Mouse (Mus musculus) heart, embryonic 13.5 days (tissue): Measurements from ENCODE around the gene Ndufa11. TPM values are rescaled to one million over a fixed set of nuclear protein-coding genes. Genes with fewer than 3 reads are reported as not detected.

Experiments
- ATAC-seq: fragments of 200-750 bp; cut with Nextera tagmentation; 2 replicates; pipeline ENCODE4 v1.8.0; 2017; ENCODE audit warnings: moderate TSS enrichment; ENCODE audit not compliant: insufficient number of reproducible peaks, low FRiP score, low TSS enrichment; ENCODE audit errors: extremely low read depth
- H3K27ac ChIP-seq: fragments of 300-500 bp; sonication (generic); replicated peaks from 2 replicates; pipeline ENCODE4 v1.5.1; 2015; ENCODE audit warnings: moderate library complexity, mild to moderate bottlenecking, inconsistent platforms
- H3K27me3 ChIP-seq: fragments of 300-500 bp; sonication (generic); replicated peaks from 2 replicates; pipeline ENCODE4 v1.6.1; 2015; ENCODE audit warnings: mild to moderate bottlenecking, inconsistent platforms
- H3K36me3 ChIP-seq: fragments of 300-500 bp; sonication (generic); 2 replicates; pipeline ENCODE4 v1.6.1; 2015; ENCODE audit warnings: mild to moderate bottlenecking, inconsistent platforms
- H3K4me1 ChIP-seq: fragments of 300-500 bp; sonication (generic); 2 replicates; pipeline ENCODE4 v1.6.1; 2015; ENCODE audit warnings: inconsistent platforms
- H3K4me2 ChIP-seq: fragments of 300-500 bp; sonication (generic); 2 replicates; pipeline ENCODE4 v1.6.1; 2015; ENCODE audit warnings: inconsistent platforms, mild to moderate bottlenecking, moderate library complexity
- H3K4me3 ChIP-seq: fragments of 300-500 bp; sonication (generic); 2 replicates; pipeline ENCODE4 v1.5.1; 2015; ENCODE audit warnings: moderate library complexity, mild to moderate bottlenecking, inconsistent platforms
- H3K9ac ChIP-seq: fragments of 300-500 bp; sonication (generic); 2 replicates; pipeline ENCODE4 v1.6.1; 2015; ENCODE audit warnings: inconsistent platforms, mild to moderate bottlenecking, moderate library complexity
- H3K9me3 ChIP-seq: fragments of 300-500 bp; sonication (generic); 2 replicates; pipeline ENCODE4 v1.6.1; 2016; ENCODE audit warnings: inconsistent platforms
- WGBS: fragments of 180-500 bp; shearing (Covaris S2); methylation state at CpG from one replicate; pipeline ENCODE4 v1.1.7; 2015; ENCODE audit warnings: mixed read lengths; 5-methylcytosine and 5-hydroxymethylcytosine counted together
- polyA plus RNA-seq: library from polyadenylated mRNA; unstranded; fragments of >200 nt; fragmentation: Nextera tagmentation; extraction: Ambion mirVana; gene quantifications from 2 replicates; pipeline ENCODE4 v1.2.1, GENCODE M21; 2015

Ndufa11 gene
- polyA plus RNA-seq, 1 experiment from 2014 or later: 783 TPM

DNA sequence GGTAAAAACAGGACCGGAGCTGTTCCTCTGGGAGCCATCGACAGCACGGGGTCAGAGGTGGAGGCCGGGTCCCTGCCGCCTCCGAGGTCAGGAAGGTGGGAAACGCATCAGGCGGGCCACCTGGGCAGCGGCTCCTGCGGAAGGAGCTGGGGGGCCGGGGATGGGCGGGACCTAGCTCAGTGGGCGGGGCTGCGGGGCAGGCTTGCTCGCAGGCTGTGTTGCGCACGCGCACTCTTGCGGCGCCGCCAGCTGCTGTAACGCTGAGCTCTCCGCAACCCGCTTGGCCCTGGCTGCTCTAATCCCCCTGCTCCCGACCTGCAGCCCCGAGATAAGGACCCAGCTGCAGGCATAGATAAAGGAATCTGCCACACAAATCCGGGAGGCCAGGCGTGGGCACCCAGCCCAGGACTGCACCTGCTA lies 44.4 kb downstream of the Ndufa11 start:
- Histone ChIP-seq H3K4me1 (peaks cover 45% of the 10 kb centered on the region), H3K4me2 (peak overlapping the region; percentile 92), H3K9me3 (peaks cover 8% of the 10 kb centered on the region; the same call in 1 of the 2 replicates), H3K9ac (peak overlapping the region; percentile 80), H3K27me3 (peaks cover 33% of the 10 kb centered on the region), H3K27ac (peak overlapping the region; percentile 90), H3K4me3 (peak overlapping the region; percentile 58), H3K36me3 (peaks cover 8% of the 10 kb centered on the region)
- WGBS: 1% methylated on average over 28 of the region's 28 CpGs
- ATAC-seq: peak; percentile 51

DNA sequence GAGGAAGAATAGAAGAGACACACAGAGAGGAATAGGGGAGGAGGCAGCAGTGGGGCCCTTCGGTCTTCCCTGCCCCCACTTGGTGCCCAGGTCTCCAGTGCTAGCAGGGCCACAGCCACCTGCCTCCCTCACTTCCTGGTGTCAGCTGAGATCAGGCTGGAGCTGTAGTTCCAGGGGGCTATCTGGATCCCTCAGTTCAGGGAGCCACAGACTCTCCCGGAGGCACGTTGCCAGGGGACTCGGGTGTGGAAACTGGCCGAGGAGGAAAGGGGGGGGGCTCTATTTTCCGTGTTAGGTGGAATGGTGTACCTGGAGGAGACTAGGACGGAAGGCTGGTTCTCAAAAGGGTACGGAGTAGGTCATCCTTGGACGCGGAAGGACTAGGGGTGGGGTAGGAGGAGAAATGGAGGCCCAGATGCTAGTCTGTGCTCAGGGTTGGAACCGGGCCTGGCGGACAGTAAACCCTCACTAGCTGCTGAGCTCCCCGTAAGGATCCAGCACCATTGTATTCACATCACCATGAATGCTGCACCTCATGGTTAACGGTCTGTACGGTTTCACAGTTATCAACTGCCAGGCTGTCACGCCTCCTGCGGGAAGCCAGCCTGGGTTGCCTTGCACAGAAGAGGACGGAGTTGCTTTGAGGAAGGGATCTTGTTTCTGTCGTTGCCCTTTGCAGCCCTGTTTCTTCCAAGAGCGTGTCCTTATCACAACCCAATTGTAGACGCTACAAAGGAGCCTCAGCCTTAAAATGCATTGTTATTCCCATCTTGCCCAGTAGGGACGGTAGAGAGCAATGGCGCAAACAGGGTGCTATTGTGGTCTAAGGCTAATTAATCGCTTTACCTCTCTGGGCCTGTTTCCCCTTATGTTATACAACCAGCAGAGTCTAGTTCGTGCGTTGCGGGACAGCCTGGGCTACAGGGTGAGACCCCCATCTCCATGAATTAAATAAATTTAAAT lies 45.5 kb downstream of the Ndufa11 start:
- Histone ChIP-seq H3K9ac (peak overlapping the region; percentile 80; the same call in 1 of the 2 replicates), H3K4me3 (no peak overlapping the region; the same call in 1 of the 2 replicates), H3K36me3 (peaks cover 18% of the 10 kb centered on the region), H3K27ac (peak overlapping the region; percentile 90), H3K4me1 (peaks cover 35% of the 10 kb centered on the region), H3K9me3 (peaks cover 5% of the 10 kb centered on the region; the same call in 1 of the 2 replicates), H3K4me2 (peak overlapping the region; percentile 92), H3K27me3 (peaks cover 22% of the 10 kb centered on the region)
- 39% methylated on average over 27 of the region's 27 CpGs for WGBS
- ATAC-seq: no peak

DNA sequence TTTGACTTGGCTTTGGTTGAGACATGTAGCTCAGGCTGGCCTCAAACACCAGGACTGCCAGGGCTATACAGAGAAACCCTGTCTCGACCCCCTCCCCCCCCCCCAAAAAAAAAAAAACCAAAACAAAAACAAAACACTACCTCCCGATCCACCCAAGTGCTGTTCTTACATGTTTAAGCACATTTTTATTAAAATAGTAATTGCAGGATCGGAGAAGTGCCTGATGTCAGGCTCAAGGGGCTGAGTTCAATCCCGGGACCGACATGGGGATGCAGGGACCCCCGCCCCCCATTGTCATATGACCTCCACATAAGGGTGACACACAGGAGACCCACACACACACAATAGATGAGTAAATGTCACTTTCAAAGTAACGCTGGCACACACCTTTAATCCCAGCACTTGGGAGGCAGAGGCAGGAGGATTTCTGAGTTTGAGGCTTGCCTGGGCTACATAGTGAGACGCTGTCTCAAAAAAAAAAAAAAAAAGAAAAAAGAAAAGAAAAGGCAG lies 46.2 kb downstream of the Ndufa11 start:
- Histone ChIP-seq H3K4me2 (peak overlapping the region; percentile 92), H3K36me3 (peaks cover 26% of the 10 kb centered on the region), H3K9me3 (no peaks in the 10 kb centered on the region), H3K4me1 (peaks cover 33% of the 10 kb centered on the region), H3K4me3 (peak overlapping the region; percentile 75), H3K27ac (peak overlapping the region; percentile 96), H3K27me3 (peaks cover 15% of the 10 kb centered on the region; the same call in 1 of the 2 replicates), H3K9ac (peak overlapping the region; percentile 89)
- 66% methylated on average over 8 of the region's 8 CpGs for WGBS
- ATAC-seq: no peak

DNA sequence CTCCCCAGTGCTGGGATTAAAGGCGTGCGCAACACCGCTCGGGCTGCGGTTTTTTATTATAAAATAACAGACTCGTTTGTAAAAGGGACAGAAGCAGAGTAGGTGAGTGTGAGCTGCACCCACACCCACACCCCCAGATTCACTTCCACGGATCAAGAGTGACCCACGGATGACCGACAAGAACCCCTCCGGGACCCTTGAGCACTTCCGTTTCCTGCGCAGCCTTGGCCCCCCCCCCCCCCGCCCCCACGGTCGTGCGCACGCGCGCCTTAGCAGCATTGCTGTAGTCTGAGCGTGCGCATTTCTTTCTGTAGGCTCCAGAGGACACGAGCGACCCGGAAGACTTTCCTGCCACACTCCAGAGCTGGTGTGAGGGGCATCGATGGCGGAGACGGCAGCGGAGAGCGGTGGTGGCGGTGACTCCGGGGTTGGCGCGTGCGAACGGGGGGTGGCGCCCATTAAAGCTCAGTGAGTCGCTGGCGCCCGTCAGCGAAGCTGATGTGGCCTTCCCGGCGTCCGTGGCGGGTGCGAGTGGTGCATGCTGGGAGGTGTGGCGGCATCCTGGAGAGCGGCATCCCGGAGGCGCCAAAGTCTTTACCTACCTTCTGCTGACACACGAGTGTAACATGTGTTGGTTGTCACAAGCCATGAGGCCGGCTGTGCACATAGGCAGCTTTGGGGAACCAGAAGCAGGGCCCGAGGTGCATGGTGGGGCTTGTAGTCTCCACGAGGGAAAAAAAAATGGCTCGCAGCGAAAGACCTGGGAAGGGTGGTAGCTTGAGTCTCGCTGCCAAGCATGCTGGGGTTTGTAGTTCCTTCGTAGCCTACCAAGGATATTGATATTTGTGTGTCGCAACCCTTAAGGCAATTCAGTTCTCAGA lies 47.1 kb downstream of the Ndufa11 start, which contains the start of gene Dus3l:
Gene Dus3l (plus strand): TSS at position 284 of the 881 bp plus-strand sequence.
- peak; percentile 61 for ATAC-seq
- 2% methylated on average over 53 of the region's 58 CpGs for WGBS
- peak within 1 kb of the TSS; percentile 75 for H3K4me3 ChIP-seq
- peak within 1 kb of the TSS; percentile 92 for H3K4me2 ChIP-seq
- H3K27me3 ChIP-seq: peaks cover 8% of the 10 kb centered on the region; the same call in 1 of the 2 replicates
- H3K36me3 ChIP-seq: peaks cover 35% of the 10 kb centered on the region
- H3K27ac ChIP-seq: peak within 1 kb of the TSS; percentile 96
- peaks cover 33% of the 10 kb centered on the region for H3K4me1 ChIP-seq
- peak within 1 kb of the TSS; percentile 89 for H3K9ac ChIP-seq
- H3K9me3 ChIP-seq: no peaks in the 10 kb centered on the region

DNA sequence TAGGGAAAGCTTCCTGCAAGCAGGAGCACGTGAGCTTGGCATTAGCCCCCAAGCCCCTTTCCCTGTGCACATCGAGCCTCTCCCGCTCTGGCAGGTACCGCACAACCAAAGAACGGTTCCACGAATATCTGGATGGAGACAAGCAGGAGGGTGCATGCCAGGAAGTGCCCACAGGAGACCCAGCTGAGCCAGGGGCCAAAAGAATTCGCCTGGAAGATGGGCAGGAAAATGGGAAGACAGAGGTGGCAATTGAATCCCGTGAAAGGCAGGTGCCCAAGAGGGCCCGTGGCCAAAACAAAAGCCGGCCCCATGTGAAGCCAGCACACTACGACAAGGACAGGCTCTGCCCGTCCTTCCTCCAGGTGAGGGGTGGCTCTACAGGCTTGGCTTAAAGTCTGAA lies 47.9 kb downstream of the Ndufa11 start:
- Histone ChIP-seq H3K4me3 (peak overlapping the region; percentile 75), H3K27ac (peak overlapping the region; percentile 96), H3K9me3 (no peaks in the 10 kb centered on the region), H3K36me3 (peaks cover 42% of the 10 kb centered on the region), H3K4me1 (peaks cover 33% of the 10 kb centered on the region), H3K4me2 (peak overlapping the region; percentile 92), H3K27me3 (peaks cover 2% of the 10 kb centered on the region; the same call in 1 of the 2 replicates), H3K9ac (peak overlapping the region; percentile 89)
- ATAC-seq: no peak
- WGBS: 44% methylated on average over 12 of the region's 12 CpGs

DNA sequence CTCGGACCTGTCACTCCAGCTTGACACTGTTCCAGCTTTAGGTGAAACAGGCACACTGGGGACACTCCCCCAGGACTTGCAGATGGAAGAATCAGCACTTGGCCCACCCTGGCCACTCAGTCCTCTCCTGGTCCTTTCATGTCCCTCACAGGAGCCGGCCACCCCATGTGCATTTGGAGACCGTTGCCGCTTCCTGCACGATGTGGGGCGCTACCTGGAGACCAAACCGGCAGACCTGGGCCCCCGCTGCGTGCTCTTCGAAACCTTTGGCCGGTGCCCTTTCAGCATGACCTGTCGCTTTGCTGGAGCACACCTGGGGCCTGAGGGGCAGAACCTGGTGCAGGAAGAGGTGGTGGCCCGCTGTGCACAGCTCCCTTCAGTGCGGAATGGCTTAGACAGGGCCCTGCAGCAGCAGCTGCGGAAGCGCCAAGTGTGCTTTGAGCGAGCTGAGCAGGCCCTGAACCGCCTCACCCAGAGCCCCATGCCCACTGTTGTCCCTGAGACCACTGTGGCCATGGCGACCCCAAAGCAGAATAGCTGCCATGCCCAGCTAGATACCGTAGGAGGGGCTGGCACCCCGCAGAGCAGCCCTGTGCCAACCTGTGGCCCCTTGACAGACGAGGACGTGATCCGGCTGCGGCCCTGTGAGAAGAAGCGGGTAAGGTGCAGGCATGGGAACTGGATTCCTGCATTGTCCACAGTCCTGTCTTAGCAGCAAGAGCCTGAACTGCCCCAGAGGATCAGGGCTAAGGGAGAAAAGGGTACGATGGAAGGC lies 49.3 kb downstream of the Ndufa11 start:
- no peak overlapping the region for H3K27ac ChIP-seq
- WGBS: 92% methylated on average over 27 of the region's 27 CpGs
- no peak for ATAC-seq
- no peak overlapping the region for H3K4me2 ChIP-seq
- peaks cover 53% of the 10 kb centered on the region for H3K36me3 ChIP-seq
- no peak overlapping the region for H3K4me3 ChIP-seq
- no peak overlapping the region for H3K9ac ChIP-seq
- no peaks in the 10 kb centered on the region for H3K9me3 ChIP-seq
- H3K4me1 ChIP-seq: peaks cover 27% of the 10 kb centered on the region
- no peaks in the 10 kb centered on the region for H3K27me3 ChIP-seq

DNA sequence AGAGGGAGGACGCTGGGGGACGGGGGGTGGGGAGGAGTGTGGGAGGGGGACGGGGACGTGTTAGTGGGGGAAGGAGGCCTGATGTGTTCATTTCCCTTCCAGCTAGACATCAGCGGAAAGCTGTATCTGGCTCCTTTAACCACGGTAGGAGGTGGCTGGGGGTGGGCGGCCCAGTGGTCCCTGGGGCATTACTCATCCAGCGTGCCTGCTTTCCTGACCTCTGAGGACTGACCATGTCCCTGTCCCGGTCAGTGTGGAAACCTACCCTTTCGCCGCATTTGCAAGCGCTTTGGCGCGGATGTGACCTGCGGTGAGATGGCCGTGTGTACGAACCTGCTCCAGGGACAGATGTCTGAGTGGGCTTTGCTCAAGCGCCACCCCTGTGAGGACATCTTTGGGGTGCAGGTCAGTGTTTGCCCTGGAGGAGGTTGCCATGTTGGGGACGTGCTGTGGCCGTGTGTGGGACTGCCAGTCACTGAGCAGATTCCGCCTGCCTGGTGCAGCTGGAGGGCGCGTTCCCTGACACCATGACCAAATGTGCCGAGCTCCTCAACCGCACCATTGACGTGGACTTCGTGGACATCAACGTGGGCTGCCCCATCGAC lies 50.1 kb downstream of the Ndufa11 start:
- Histone ChIP-seq H3K4me1 (peaks cover 20% of the 10 kb centered on the region), H3K9ac (no peak overlapping the region), H3K4me3 (no peak overlapping the region), H3K27ac (no peak overlapping the region), H3K36me3 (peaks cover 53% of the 10 kb centered on the region), H3K4me2 (no peak overlapping the region), H3K27me3 (no peaks in the 10 kb centered on the region), H3K9me3 (no peaks in the 10 kb centered on the region)
- ATAC-seq: no peak
- WGBS: 92% methylated on average over 29 of the region's 29 CpGs

DNA sequence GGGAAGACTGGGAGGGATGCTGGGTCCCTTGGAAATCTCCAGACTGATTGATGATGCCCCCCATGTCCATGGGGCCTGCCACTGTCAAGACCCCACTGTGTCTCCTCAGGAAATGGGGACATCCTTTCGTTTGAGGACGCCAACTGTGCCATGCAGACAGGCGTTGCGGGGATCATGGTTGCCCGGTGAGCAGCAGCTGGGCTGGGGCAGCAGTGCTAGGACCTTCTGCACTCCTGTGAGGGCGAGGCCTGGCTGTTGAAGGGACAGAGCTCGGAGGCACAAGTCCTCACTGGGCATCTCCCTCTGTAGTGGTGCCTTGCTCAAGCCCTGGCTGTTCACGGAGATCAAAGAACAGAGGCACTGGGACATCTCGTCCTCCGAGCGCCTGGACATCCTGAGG lies 51.4 kb downstream of the Ndufa11 start:
- Histone ChIP-seq H3K4me3 (no peak overlapping the region), H3K36me3 (peaks cover 53% of the 10 kb centered on the region), H3K27ac (no peak overlapping the region), H3K27me3 (no peaks in the 10 kb centered on the region), H3K4me2 (no peak overlapping the region), H3K4me1 (peaks cover 18% of the 10 kb centered on the region), H3K9me3 (no peaks in the 10 kb centered on the region), H3K9ac (no peak overlapping the region)
- ATAC-seq: no peak
- 92% methylated on average over 11 of the region's 11 CpGs for WGBS

DNA sequence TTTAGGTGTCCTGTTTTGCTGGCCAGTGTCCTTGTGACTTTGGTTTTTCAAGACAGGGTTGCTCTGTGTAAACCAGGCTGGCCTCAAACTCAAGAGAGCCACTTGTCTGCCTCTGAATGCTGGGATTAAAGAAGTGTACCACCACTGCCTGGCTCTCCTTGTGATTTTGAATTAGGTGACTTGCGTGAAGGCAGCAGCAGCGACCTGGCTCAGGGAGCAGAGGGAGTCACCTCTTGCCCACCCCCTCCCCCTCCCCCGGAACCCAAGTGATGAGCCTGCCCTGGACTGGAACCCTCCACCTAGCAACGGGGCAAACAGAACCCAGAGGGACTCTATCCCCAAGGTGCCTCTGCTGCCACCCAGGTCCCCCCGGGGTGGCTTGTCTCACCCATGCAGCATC lies 52.4 kb downstream of the Ndufa11 start, which contains the start of gene Prr22:
Gene Prr22 (plus strand): TSS at position 301 of the 400 bp plus-strand sequence.
- no peak within 1 kb of the TSS for H3K27ac ChIP-seq
- H3K36me3 ChIP-seq: peaks cover 53% of the 10 kb centered on the region
- peaks cover 23% of the 10 kb centered on the region for H3K4me1 ChIP-seq
- ATAC-seq: no peak
- H3K27me3 ChIP-seq: no peaks in the 10 kb centered on the region
- no peak within 1 kb of the TSS for H3K4me2 ChIP-seq
- WGBS: 90% methylated on average over 5 of the region's 5 CpGs
- H3K9me3 ChIP-seq: no peaks in the 10 kb centered on the region
- no peak within 1 kb of the TSS for H3K4me3 ChIP-seq
- no peak within 1 kb of the TSS for H3K9ac ChIP-seq
